Mouse (Mus musculus) kidney, postnatal 0 days (tissue): ENCODE results near the gene Cd99l2. TPM values are rescaled to one million over a fixed set of nuclear protein-coding genes. Genes with fewer than 3 reads are reported as not detected.

Experiments used
- ATAC-seq: fragments of 200-750 bp; cut with Nextera tagmentation; replicated peaks from 2 replicates; pipeline ENCODE4 v1.8.0; 2017; ENCODE audit warnings: low read depth, moderate number of reproducible peaks, moderate TSS enrichment, moderate library complexity; ENCODE audit not compliant: low FRiP score
- DNase-seq: peaks from one replicate; pipeline ENCODE4 v3.0.0-alpha.2; 2016; ENCODE audit warnings: low spot score
- H3K27ac ChIP-seq: fragments of 300-500 bp; sonication (generic); 2 replicates; pipeline ENCODE4 v1.5.1; 2014; ENCODE audit warnings: mild to moderate bottlenecking
- H3K27me3 ChIP-seq: fragments of 300-500 bp; sonication (generic); 2 replicates; pipeline ENCODE4 v1.6.1; 2014; ENCODE audit warnings: low read length, mixed read lengths; ENCODE audit not compliant: insufficient read depth
- H3K36me3 ChIP-seq: fragments of 300-500 bp; sonication (generic); 2 replicates; pipeline ENCODE4 v1.6.1; 2014; ENCODE audit warnings: low read length, mixed read lengths; ENCODE audit not compliant: insufficient read depth
- H3K4me1 ChIP-seq: fragments of 300-500 bp; sonication (generic); replicated peaks from 2 replicates; pipeline ENCODE4 v1.6.1; 2014; ENCODE audit warnings: antibody characterized with exemption, low read length, mixed read lengths; ENCODE audit not compliant: insufficient read depth
- H3K4me2 ChIP-seq: fragments of 300-500 bp; sonication (generic); 2 replicates; pipeline ENCODE4 v1.6.1; 2014; ENCODE audit warnings: mild to moderate bottlenecking, low read length, moderate library complexity, mixed read lengths
- H3K4me3 ChIP-seq: fragments of 300-500 bp; sonication (generic); replicated peaks from 2 replicates; pipeline ENCODE4 v1.5.1; 2014; ENCODE audit warnings: low read depth, low read length
- H3K9ac ChIP-seq: fragments of 300-500 bp; sonication (generic); 2 replicates; pipeline ENCODE4 v1.6.1; 2014; ENCODE audit warnings: low read depth, low read length
- H3K9me3 ChIP-seq: fragments of 300-500 bp; sonication (generic); replicated peaks from 2 replicates; pipeline ENCODE4 v1.6.1; 2016; ENCODE audit warnings: low read length, inconsistent platforms, mixed read lengths
- CTCF ChIP-seq: IDR thresholded peaks from 2 replicates; pipeline ENCODE4 v1.5.1; 2016; ENCODE audit warnings: antibody characterized with exemption, low read depth, mild to moderate bottlenecking, moderate library complexity
- WGBS: fragments of 180-500 bp; shearing (Covaris S2); extraction: QIAGEN DNeasy Blood & Tissue Kit; methylation state at CpG from one replicate; pipeline ENCODE4 v1.1.7; 2014; 5-methylcytosine and 5-hydroxymethylcytosine counted together
- polyA plus RNA-seq: library from polyadenylated mRNA; unstranded; fragments of >200 nt; fragmentation: Nextera tagmentation; extraction: Ambion mirVana; gene quantifications from 2 replicates; pipeline ENCODE4 v1.2.1, GENCODE M21; 2015

The Cd99l2 gene
- polyA plus RNA-seq, 1 experiment from 2014 or later = 22.2 TPM

- H3K4me1 ChIP-seq = no peaks in the 10 kb centered on the region
- 46% methylated on average over 9 of the region's 9 CpGs for WGBS
- H3K9me3 ChIP-seq = no peaks in the 10 kb centered on the region
- DNase-seq = peak; percentile 74
- no peaks in the 10 kb centered on the region for H3K36me3 ChIP-seq
- peak; percentile 66 for ATAC-seq
- no peak overlapping the region for H3K27ac ChIP-seq
- TF ChIP-seq CTCF = peak; percentile 80
- H3K9ac ChIP-seq = no peak overlapping the region
- H3K4me3 ChIP-seq = no peak overlapping the region
- no peaks in the 10 kb centered on the region for H3K27me3 ChIP-seq
- no peak overlapping the region for H3K4me2 ChIP-seq
These were observed 66.7 kb downstream of the Cd99l2 start for GRCm38 (mm10) chrX:71425746-71426519.

- H3K4me1 ChIP-seq = no peaks in the 10 kb centered on the region
- H3K9ac ChIP-seq = no peak overlapping the region
- no peak overlapping the region for H3K27ac ChIP-seq
- no peaks in the 10 kb centered on the region for H3K27me3 ChIP-seq
- no peak for ATAC-seq
- 76% methylated on average over 1 of the region's 1 CpGs for WGBS
- no peak overlapping the region for H3K4me3 ChIP-seq
- TF ChIP-seq CTCF = peak; percentile 45; the same call in 1 of the 2 replicates
- H3K36me3 ChIP-seq = no peaks in the 10 kb centered on the region
- H3K9me3 ChIP-seq = no peaks in the 10 kb centered on the region
- H3K4me2 ChIP-seq = no peak overlapping the region
- no peak for DNase-seq
These were observed 67.8 kb downstream of the Cd99l2 start for GRCm38 (mm10) chrX:71424852-71425251.

GRCm38 (mm10) chrX:71413616-71414015 is 79.0 kb downstream of the Cd99l2 start:
- Histone ChIP-seq H3K9me3 (no peaks in the 10 kb centered on the region), H3K4me2 (no peak overlapping the region), H3K4me3 (no peak overlapping the region), H3K27me3 (no peaks in the 10 kb centered on the region), H3K9ac (no peak overlapping the region), H3K27ac (no peak overlapping the region), H3K36me3 (no peaks in the 10 kb centered on the region), H3K4me1 (no peaks in the 10 kb centered on the region)
- no peak for TF ChIP-seq CTCF
- 83% methylated on average over 4 of the region's 4 CpGs for WGBS
- ATAC-seq = no peak
- DNase-seq = no peak

GRCm38 (mm10) chrX:71412776-71413175 is 79.9 kb downstream of the Cd99l2 start:
- H3K27me3 ChIP-seq = no peaks in the 10 kb centered on the region
- ATAC-seq = 0 out of 2 replicates have a peak, but pooled peaks have one; percentile 7
- 52% methylated on average over 3 of the region's 3 CpGs for WGBS

GRCm38 (mm10) chrX:71408386-71408785 is 84.3 kb downstream of the Cd99l2 start:
- no peak for ATAC-seq
- no peak for TF ChIP-seq CTCF
- H3K9ac ChIP-seq = no peak overlapping the region
- no peaks in the 10 kb centered on the region for H3K27me3 ChIP-seq
- H3K4me3 ChIP-seq = no peak overlapping the region
- 86% methylated on average over 1 of the region's 1 CpGs for WGBS
- H3K27ac ChIP-seq = no peak overlapping the region
- no peaks in the 10 kb centered on the region for H3K9me3 ChIP-seq
- no peaks in the 10 kb centered on the region for H3K36me3 ChIP-seq
- no peaks in the 10 kb centered on the region for H3K4me1 ChIP-seq
- no peak for DNase-seq
- H3K4me2 ChIP-seq = no peak overlapping the region

More at GRCm38 (mm10) chrX:71412776-71413175, 79.9 kb downstream of the Cd99l2 start:
- Histone ChIP-seq H3K4me1 (no peaks in the 10 kb centered on the region), H3K9me3 (no peaks in the 10 kb centered on the region), H3K36me3 (no peaks in the 10 kb centered on the region), H3K4me3 (no peak overlapping the region), H3K4me2 (no peak overlapping the region), H3K9ac (no peak overlapping the region), H3K27ac (no peak overlapping the region)
- no peak for TF ChIP-seq CTCF
- no peak for DNase-seq

- no peak for TF ChIP-seq CTCF
- H3K27me3 ChIP-seq = no peaks in the 10 kb centered on the region
- H3K9ac ChIP-seq = no peak overlapping the region
- DNase-seq = no peak
- ATAC-seq = no peak
- H3K4me3 ChIP-seq = no peak overlapping the region
- H3K4me1 ChIP-seq = no peaks in the 10 kb centered on the region
- no peak overlapping the region for H3K27ac ChIP-seq
- no peaks in the 10 kb centered on the region for H3K36me3 ChIP-seq
- no peaks in the 10 kb centered on the region for H3K9me3 ChIP-seq
- no peak overlapping the region for H3K4me2 ChIP-seq
These were observed 86.4 kb downstream of the Cd99l2 start for GRCm38 (mm10) chrX:71406290-71406689.

GRCm38 (mm10) chrX:71396326-71396725 is 96.3 kb downstream of the Cd99l2 start:
- no peak overlapping the region for H3K27ac ChIP-seq
- no peaks in the 10 kb centered on the region for H3K27me3 ChIP-seq
- WGBS = 73% methylated on average over 4 of the region's 4 CpGs
- H3K36me3 ChIP-seq = 0 out of 2 replicates have a peak, but pooled peaks cover 3% of the 10 kb centered on the region
- H3K9me3 ChIP-seq = no peaks in the 10 kb centered on the region
- no peak for TF ChIP-seq CTCF
- no peak overlapping the region for H3K4me3 ChIP-seq
- DNase-seq (no peak), ATAC-seq (no peak)
- H3K9ac ChIP-seq = no peak overlapping the region
- no peaks in the 10 kb centered on the region for H3K4me1 ChIP-seq
- H3K4me2 ChIP-seq = no peak overlapping the region
